Mouse (Mus musculus): ENCODE data around the gene Gm47841.

- TF ChIP-seq TCF12 (IDR thresholded peaks at IDR 0.05; ENCODE audit: low read depth, low read length) (no peak), HCFC1 (IDR thresholded peaks at IDR 0.05; ENCODE audit: low read depth, low read length) (no peak), ZC3H11A (IDR thresholded peaks at IDR 0.05; ENCODE audit: low read depth, low read length) (no peak), CTCF (conservative IDR thresholded peaks at IDR 0.05 in 1 of 2, IDR thresholded peaks at IDR 0.05 in 1 of 2; ENCODE audit: low read depth in 2 of 2, low read length in 2 of 2) (no peak)
Measured at GRCm38 (mm10) chr15:101081035-101081548, 33.9 kb upstream of the Gm47841 start.

Measured in CH12.LX (cell line).